ENCODE assay signal across 10 mouse cellular contexts in the genomic region with DNA sequence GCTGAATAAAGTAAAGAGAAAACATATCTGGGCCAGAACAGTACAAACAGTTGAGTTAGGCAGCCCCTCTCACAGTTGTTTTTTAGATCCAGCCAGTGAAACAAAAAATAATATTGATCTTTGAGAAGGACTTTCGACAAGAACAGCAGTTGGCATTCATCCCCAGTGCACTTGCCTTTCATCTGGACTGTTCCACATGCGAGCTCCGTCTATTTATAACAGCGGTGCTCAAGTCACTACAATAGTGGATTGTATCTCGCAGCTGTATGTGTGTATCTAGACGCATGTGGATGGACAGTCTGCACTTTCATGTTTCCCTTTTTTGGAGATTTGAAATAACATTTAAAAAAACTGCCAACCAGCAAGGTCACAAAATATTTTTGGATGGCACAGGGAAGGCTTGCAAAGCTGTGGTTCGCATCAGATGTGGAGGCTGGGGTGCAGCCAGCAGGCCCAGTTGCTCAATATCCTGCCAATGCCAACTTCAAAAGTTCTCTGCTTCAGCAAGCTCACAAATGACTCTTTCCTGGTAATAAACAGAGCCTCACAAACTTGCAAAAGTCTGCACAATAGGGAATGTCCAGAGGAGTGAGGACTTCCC. TPM values are rescaled to one million over a fixed set of nuclear protein-coding genes. Genes with fewer than 3 reads are reported as not detected.
DNase-seq lines count a peak whose midpoint lies in the region; ATAC-seq and TF ChIP-seq lines count a peak whose summit lies in the region.
"Had no signal": no experiment of that assay in that cellular context is flagged by ENCODE, and none has a peak within 500 bp of the region (broad histone marks: within the 10 kb centered on the region; RNA-seq: fewer than 3 reads in every experiment).

No protein-coding gene starts in this region.

- no peaks in the 10 kb centered on the region for H3K9me3 ChIP-seq in forebrain, embryonic 11.5 days (ENCODE audit: control insufficient read depth, low read length)
- no peaks in the 10 kb centered on the region for H3K9me3 ChIP-seq in midbrain, postnatal 0 days (ENCODE audit: low read length)
- H3K9me3 ChIP-seq: kidney, embryonic 15.5 days had no signal

- no peak overlapping the region for H3ac ChIP-seq in myocyte (ENCODE audit: control insufficient read depth, insufficient read length)

- H3K4me1 ChIP-seq in brown adipose tissue, adult 24 weeks (ENCODE audit: control insufficient read depth, insufficient read depth, insufficient read length, low read length), result peaks cover 33% of the 10 kb centered on the region
- H3K4me1 ChIP-seq in forebrain, embryonic 11.5 days (replicated peaks; ENCODE audit: control insufficient read depth, insufficient read depth, low read length), result no peaks in the 10 kb centered on the region
- H3K4me1 ChIP-seq in midbrain, postnatal 0 days (ENCODE audit: insufficient read depth, low read length), result no peaks in the 10 kb centered on the region
- H3K4me1 ChIP-seq: kidney, embryonic 15.5 days had no signal

- DNase-seq in ovary, postnatal 36 days (ENCODE audit: low spot score), result peak; percentile 60
- DNase-seq in ovary, postnatal 14 days (ENCODE audit: low spot score), result no peak
- peak; percentile 45 to 61 for DNase-seq in heart, postnatal 36 days
- no peak for DNase-seq in forebrain, embryonic 11.5 days (ENCODE audit: low spot score)
- no peak for DNase-seq in left cerebral cortex, postnatal 4 days
- DNase-seq in midbrain, postnatal 0 days (ENCODE audit: low spot score), result no peak
- DNase-seq: lung, embryonic 14.5 days had no signal

- TF ChIP-seq CTCF in midbrain, postnatal 0 days (IDR thresholded peaks at IDR 0.05), result no peak

- H3K79me2 ChIP-seq in myocyte (ENCODE audit: control insufficient read depth, insufficient read depth), result no peaks in the 10 kb centered on the region

- intact Hi-C loops in heart, postnatal 36 days (cut with DNase I), result no loop called here
- intact Hi-C loops in left cerebral cortex, postnatal 4 days (cut with DNase I), result no loop called here

- no peaks in the 10 kb centered on the region for H3K27me3 ChIP-seq in myocyte (ENCODE audit: control insufficient read depth, insufficient read depth, insufficient read length)
- no peaks in the 10 kb centered on the region for H3K27me3 ChIP-seq in forebrain, embryonic 11.5 days (ENCODE audit: control insufficient read depth, insufficient read depth, low read length)
- no peaks in the 10 kb centered on the region for H3K27me3 ChIP-seq in midbrain, postnatal 0 days (ENCODE audit: insufficient read depth, low read length)
- H3K27me3 ChIP-seq: kidney, embryonic 15.5 days had no signal

- peak overlapping the region; percentile 58; the same call in 1 of the 2 replicates for H3K27ac ChIP-seq in brown adipose tissue, adult 24 weeks (replicated peaks; ENCODE audit: low read depth, low read length)
- no peak overlapping the region for H3K27ac ChIP-seq in forebrain, embryonic 11.5 days (ENCODE audit: low read depth, low read length)
- no peak overlapping the region for H3K27ac ChIP-seq in midbrain, postnatal 0 days (ENCODE audit: low read depth, low read length)
- H3K27ac ChIP-seq: kidney, embryonic 15.5 days had no signal

- TF ChIP-seq POLR2A in myocyte (IDR thresholded peaks at IDR 0.05; ENCODE audit: insufficient read length, low read depth), result no peak

- H3K4me2 ChIP-seq in myocyte (ENCODE audit: low read depth), result no peak overlapping the region
- H3K4me2 ChIP-seq in forebrain, embryonic 11.5 days (ENCODE audit: low read depth, low read length, severe bottlenecking), result no peak overlapping the region
- H3K4me2 ChIP-seq in midbrain, postnatal 0 days (ENCODE audit: low read depth, low read length, poor library complexity, severe bottlenecking), result no peak overlapping the region
- H3K4me2 ChIP-seq: kidney, embryonic 15.5 days; lung, embryonic 14.5 days had no signal

- H3K36me3 ChIP-seq in myocyte (ENCODE audit: control insufficient read depth, insufficient read depth), result no peaks in the 10 kb centered on the region
- no peaks in the 10 kb centered on the region for H3K36me3 ChIP-seq in forebrain, embryonic 11.5 days (ENCODE audit: control insufficient read depth, insufficient read depth, low read length)
- H3K36me3 ChIP-seq in midbrain, postnatal 0 days (ENCODE audit: insufficient read depth, low read length), result no peaks in the 10 kb centered on the region
- H3K36me3 ChIP-seq: kidney, embryonic 15.5 days had no signal

- H3K9ac ChIP-seq in forebrain, embryonic 11.5 days (ENCODE audit: low read length), result no peak overlapping the region
- H3K9ac ChIP-seq in midbrain, postnatal 0 days (replicated peaks; ENCODE audit: low read length, poor library complexity, severe bottlenecking), result no peak overlapping the region
- H3K9ac ChIP-seq: kidney, embryonic 15.5 days; lung, embryonic 14.5 days had no signal

- 73% methylated on average over 7 of the region's 7 CpGs for WGBS in forebrain, embryonic 11.5 days
- WGBS in midbrain, postnatal 0 days, result 65% methylated on average over 7 of the region's 7 CpGs

- H3K4me3 ChIP-seq in brown adipose tissue, adult 24 weeks (ENCODE audit: insufficient read depth, low read depth, low read length), result no peak overlapping the region
- H3K4me3 ChIP-seq in myocyte, result no peak overlapping the region
- H3K4me3 ChIP-seq in forebrain, embryonic 11.5 days (ENCODE audit: low read depth, low read length), result no peak overlapping the region
- no peak overlapping the region for H3K4me3 ChIP-seq in midbrain, postnatal 0 days (ENCODE audit: low read depth, low read length)
- H3K4me3 ChIP-seq: kidney, embryonic 15.5 days had no signal

- ATAC-seq in forebrain, embryonic 11.5 days (replicated peaks; ENCODE audit: low FRiP score), result no peak
- no peak for ATAC-seq in midbrain, postnatal 0 days (ENCODE audit: low FRiP score)

TF ChIP-seq in myocyte, 11 proteins besides CTCF, POLR2A, EP300 and RAD21:
- TF ChIP-seq POLR2AphosphoS2 (IDR thresholded peaks at IDR 0.05; ENCODE audit: insufficient read length, low read depth) (no peak), CEBPB (IDR thresholded peaks at IDR 0.05; ENCODE audit: insufficient read depth, poor library complexity, severe bottlenecking) (peak; percentile 73; the same call in 1 of the 2 replicates), E2F4 (IDR thresholded peaks at IDR 0.05; ENCODE audit: insufficient read depth) (no peak), REST (IDR thresholded peaks at IDR 0.05; ENCODE audit: insufficient read depth, insufficient read length) (no peak), MAX (IDR thresholded peaks at IDR 0.05; ENCODE audit: low read depth) (no peak), USF1 (IDR thresholded peaks at IDR 0.05; ENCODE audit: low read depth) (no peak), TCF3 (IDR thresholded peaks at IDR 0.05; ENCODE audit: insufficient read length, low read depth) (no peak), MYOG (IDR thresholded peaks at IDR 0.05; ENCODE audit: control insufficient read depth in 1 of 3, insufficient read depth in 1 of 3, insufficient read length in 2 of 3, low read depth in 2 of 3) (no peak), TCF12 (IDR thresholded peaks at IDR 0.05; ENCODE audit: insufficient read depth, poor library complexity, severe bottlenecking) (no peak), SRF (IDR thresholded peaks at IDR 0.05; ENCODE audit: control insufficient read depth, insufficient read length, low read depth) (peak; percentile 48), MYOD1 (IDR thresholded peaks at IDR 0.05; ENCODE audit: control insufficient read depth in 1 of 3, insufficient read length in 2 of 3, low read depth in 2 of 3) (no peak)

RNA-seq across cellular contexts. Expression of a gene that starts 45.4 kb away (rescaled TPM):
- 5.7 and 6.3 TPM in 2 replicates for polyA plus RNA-seq in brown adipose tissue, adult 24 weeks (2012; ENCODE audit: insufficient read depth, insufficient read length, missing spikeins)
- total RNA-seq in heart, postnatal 36 days (2021), result 10 to 100 TPM; 25.5 to 25.7 TPM
- polyA plus RNA-seq in myocyte (2012; fragmentation: generic; extraction: Trizol), result 4.6 TPM
- 0.84 and 0.96 TPM in 2 replicates for polyA plus RNA-seq in forebrain, embryonic 11.5 days (2014; fragmentation: Nextera tagmentation; extraction: Ambion mirVana)
- total RNA-seq in left cerebral cortex, postnatal 4 days (2021), result 10 to 100 TPM; 21.1 to 22.3 TPM
- 29.7 and 31.6 TPM in 2 replicates for total RNA-seq in midbrain, postnatal 0 days (2014; rRNA removed)
- polyA plus RNA-seq in midbrain, postnatal 0 days (2015; fragmentation: Nextera tagmentation; extraction: Ambion mirVana), result 4.1 and 4.3 TPM in 2 replicates

Comparison
In these comparisons a context has a peak if more than half of its experiments do, and no peak if none do; other contexts are left out.
1. DNase-seq: peak in ovary, postnatal 36 days (single experiment) and heart, postnatal 36 days (2 of 2); none in ovary, postnatal 14 days (single experiment), forebrain, embryonic 11.5 days (single experiment), left cerebral cortex, postnatal 4 days (single experiment) and midbrain, postnatal 0 days (single experiment).